Mouse (Mus musculus): Measurements from ENCODE around the gene Idh3g.
"Not testable (repeated sequence)": the region's sequence is repeated elsewhere in the genome, so short reads cannot be mapped to it uniquely, and the experiment has no call there.

The Idh3g gene

GRCm38 (mm10) chrX:73756334-73757140 is 30.2 kb downstream of the Idh3g start, which contains the start of gene Plxnb3:
TSS of gene Plxnb3 (plus strand) at chrX:73757090.
- DNase-seq, result no peak

DNA sequence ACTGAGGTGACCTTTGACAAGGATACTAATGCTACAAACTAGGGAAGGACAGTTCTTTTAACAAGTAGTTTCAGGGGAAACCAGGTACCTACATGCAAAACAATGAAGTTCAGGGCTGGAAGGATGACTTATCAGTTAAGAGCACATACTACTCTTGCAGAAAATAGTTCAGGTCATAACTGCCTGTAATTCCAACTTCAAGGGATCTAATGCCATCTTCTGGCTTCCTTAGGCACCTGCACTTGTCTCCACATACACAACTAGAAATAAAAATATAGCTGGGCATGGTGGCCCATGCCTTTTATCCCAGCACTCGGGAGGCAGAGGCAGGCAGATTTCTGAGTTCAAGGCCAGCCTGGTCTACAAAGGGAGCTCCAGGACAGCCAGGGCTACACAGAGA is 37.7 kb downstream of the Idh3g start:
- no peak for DNase-seq

DNA sequence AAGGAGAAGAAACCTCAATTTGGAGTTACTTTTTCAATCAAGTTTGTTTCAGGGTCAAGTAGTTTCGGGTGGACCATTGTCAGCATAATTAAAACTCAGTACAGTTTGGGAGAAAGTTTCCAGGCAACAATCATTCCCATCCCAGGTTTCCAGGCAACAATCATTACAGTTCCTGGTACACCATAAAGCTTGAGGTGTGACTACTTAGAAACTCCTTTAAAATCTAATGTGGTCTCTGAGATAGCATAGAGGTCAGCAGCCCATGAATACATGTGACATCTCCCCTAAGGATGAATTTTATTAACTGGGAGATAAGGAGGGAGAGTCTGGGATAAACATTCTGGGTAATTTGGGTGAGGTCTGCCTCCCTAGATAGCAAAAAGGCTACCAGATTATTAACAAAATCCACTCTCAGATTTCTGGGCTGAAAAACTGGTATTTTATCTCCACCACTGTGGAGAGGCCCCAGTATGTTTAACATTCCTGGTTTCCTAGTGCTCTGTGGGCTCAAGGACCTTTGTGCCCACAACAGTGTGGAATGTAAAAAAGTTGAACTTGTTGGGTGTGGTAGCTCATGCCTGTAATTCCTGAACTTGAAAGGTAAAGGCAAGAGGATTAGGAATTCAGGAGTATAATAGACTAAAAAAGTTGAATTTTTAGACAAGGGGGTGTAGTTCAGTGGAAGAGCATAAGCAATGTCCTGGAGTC is 41.8 kb downstream of the Idh3g start:
- DNase-seq, result no peak

DNA sequence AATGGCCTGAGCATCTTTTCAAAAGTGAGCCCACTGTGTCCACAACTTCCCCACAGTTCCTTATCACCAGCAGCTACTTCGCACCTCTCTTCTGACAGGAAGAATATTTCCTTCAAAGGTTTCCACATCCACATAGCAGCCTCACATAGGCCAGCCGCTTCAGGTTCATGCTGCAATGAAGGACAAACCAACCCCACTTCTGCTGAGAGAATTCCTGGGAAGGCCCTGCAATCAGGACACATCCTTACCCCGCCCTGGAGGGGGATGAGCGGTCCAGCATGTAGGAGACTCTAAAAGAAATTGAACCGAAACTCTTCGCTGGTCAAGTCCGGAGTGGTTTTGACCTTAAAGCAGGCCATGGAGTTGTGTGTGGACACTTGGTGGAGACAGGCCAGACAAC is 46.9 kb downstream of the Idh3g start:
- not testable (repeated sequence) for DNase-seq

DNA sequence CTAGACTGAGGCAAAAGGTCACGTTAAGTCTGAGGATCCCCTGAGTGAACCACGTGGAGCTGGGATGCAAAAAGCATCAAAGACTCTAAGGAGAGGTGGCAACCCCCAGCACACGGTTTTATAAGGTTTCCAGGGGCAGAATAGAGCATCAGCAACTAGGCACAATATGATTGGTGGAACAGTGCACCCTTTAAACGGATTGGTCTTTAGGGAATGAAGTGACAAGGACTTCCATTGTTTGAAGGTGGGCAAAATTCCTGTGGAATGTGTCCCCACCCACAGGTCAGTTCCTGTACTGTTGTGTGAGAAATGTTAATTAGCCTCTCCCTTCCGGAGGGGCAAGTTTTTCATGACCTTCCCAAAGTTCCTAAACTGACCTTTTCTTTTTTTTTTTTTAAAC is 47.5 kb downstream of the Idh3g start:
- DNase-seq, result no peak

- peak; percentile 3 to 16 for DNase-seq
Observed at GRCm38 (mm10) chrX:73738155-73738554, 48.5 kb downstream of the Idh3g start.

GRCm38 (mm10) chrX:73730908-73731307 is 55.8 kb downstream of the Idh3g start:
- no peak for DNase-seq
